Mouse (Mus musculus) liver, embryonic 12.5 days (tissue): ENCODE measurements around the gene S1pr2. TPM values are rescaled to one million over a fixed set of nuclear protein-coding genes. Genes with fewer than 3 reads are reported as not detected.

Source experiments
- microRNA-seq: library from miRNA; unstranded; fragments of <30 nt; microRNA quantifications from one replicate; pipeline ENCODE4, GENCODE M21; 2017
- polyA plus RNA-seq: library from polyadenylated mRNA; unstranded; fragments of >200 nt; fragmentation: Nextera tagmentation; extraction: Ambion mirVana; gene quantifications from 2 replicates; pipeline ENCODE4 v1.2.1, GENCODE M21; 2016

S1pr2 gene
- polyA plus RNA-seq, 1 experiment from 2014 or later = 6.7 TPM

Small RNA genes within 50 kb of the gene (microRNA-seq; reads per million reads assigned to microRNA genes)
- gene Mir7081 = not detected

Other genes starting within 250 kb of the S1pr2 start
- 0.28 and 0.32 TPM in 2 replicates for gene Olfm2, start 230.4 kb downstream of the S1pr2 start, polyA plus RNA-seq
- gene Col5a3, start 161.7 kb downstream of the S1pr2 start, polyA plus RNA-seq = 0.02 and 0.06 TPM in 2 replicates
- not detected in 2 replicates for gene Rdh8, start 158.3 kb downstream of the S1pr2 start, polyA plus RNA-seq
- gene A230050P20Rik, start 108.1 kb downstream of the S1pr2 start, polyA plus RNA-seq = 7.9 TPM in 2 replicates
- gene Angptl6, start 97.1 kb downstream of the S1pr2 start, polyA plus RNA-seq = 10.5 and 11.3 TPM in 2 replicates
- 124 and 132 TPM in 2 replicates for gene Ppan, start 88.6 kb downstream of the S1pr2 start, polyA plus RNA-seq
- 303 and 313 TPM in 2 replicates for gene Eif3g, start 78.2 kb downstream of the S1pr2 start, polyA plus RNA-seq
- 97.3 and 101 TPM in 2 replicates for gene Dnmt1, start 16.9 kb downstream of the S1pr2 start, polyA plus RNA-seq
- 89.3 and 91.4 TPM in 2 replicates for gene Mrpl4, start 26.0 kb upstream of the S1pr2 start, polyA plus RNA-seq
- gene Icam1, start 39.2 kb upstream of the S1pr2 start, polyA plus RNA-seq = 9.9 TPM in 2 replicates
- gene Icam4, start 52.6 kb upstream of the S1pr2 start, polyA plus RNA-seq = 231 and 238 TPM in 2 replicates
- gene Icam5, start 55.3 kb upstream of the S1pr2 start, polyA plus RNA-seq = 0.42 and 0.45 TPM in 2 replicates
- gene Zglp1, start 90.3 kb upstream of the S1pr2 start, polyA plus RNA-seq = 0.62 TPM in 1 of 2 replicates, not detected in the other
- gene Gm49373, start 96.3 kb upstream of the S1pr2 start, polyA plus RNA-seq = 0.77 and 0.98 TPM in 2 replicates
- 48.7 and 49.6 TPM in 2 replicates for gene Fdx1l, start 96.8 kb upstream of the S1pr2 start, polyA plus RNA-seq
- gene Gm38431, start 115.2 kb upstream of the S1pr2 start, polyA plus RNA-seq = 1.2 and 2.1 TPM in 2 replicates
- 39.8 and 43.8 TPM in 2 replicates for gene Raver1, start 115.2 kb upstream of the S1pr2 start, polyA plus RNA-seq
- gene Tyk2, start 154.5 kb upstream of the S1pr2 start, polyA plus RNA-seq = 8.5 and 10.4 TPM in 2 replicates
- gene Cdc37, start 173.2 kb upstream of the S1pr2 start, polyA plus RNA-seq = 221 and 228 TPM in 2 replicates
- 2.6 and 2.9 TPM in 2 replicates for gene Pde4a, start 188.9 kb upstream of the S1pr2 start, polyA plus RNA-seq